Mouse (Mus musculus) heart, embryonic 10.5 days (tissue): ENCODE data around the gene Antxr1. TPM values are rescaled to one million over a fixed set of nuclear protein-coding genes. Genes with fewer than 3 reads are reported as not detected.

Experiments used
- DNase-seq: peaks from one replicate; pipeline ENCODE4 v3.0.0-alpha.2; 2017; ENCODE audit warnings: low spot score
- H3K27ac ChIP-seq: fragments of 300-500 bp; sonication (generic); 2 replicates; pipeline ENCODE4 v1.5.1; 2016; ENCODE audit warnings: mild to moderate bottlenecking
- H3K27me3 ChIP-seq: fragments of 300-500 bp; sonication (generic); 2 replicates; pipeline ENCODE4 v1.6.1; 2016; ENCODE audit warnings: mild to moderate bottlenecking; ENCODE audit not compliant: poor library complexity, insufficient read depth, severe bottlenecking
- H3K36me3 ChIP-seq: fragments of 300-500 bp; sonication (generic); 2 replicates; pipeline ENCODE4 v1.6.1; 2016; ENCODE audit warnings: mild to moderate bottlenecking, moderate library complexity
- H3K4me1 ChIP-seq: fragments of 300-500 bp; sonication (generic); 2 replicates; pipeline ENCODE4 v1.6.1; 2016; ENCODE audit warnings: mild to moderate bottlenecking
- H3K4me3 ChIP-seq: fragments of 300-500 bp; sonication (generic); 2 replicates; pipeline ENCODE4 v1.5.1; 2016; ENCODE audit warnings: mild to moderate bottlenecking, moderate library complexity
- H3K9me3 ChIP-seq: fragments of 300-500 bp; sonication (generic); 2 replicates; pipeline ENCODE4 v1.6.1; 2016; ENCODE audit warnings: mild to moderate bottlenecking, moderate library complexity
- WGBS: fragments of 180-500 bp; shearing (Covaris S2); methylation state at CpG from one replicate; pipeline ENCODE4 v1.1.7; 2016; 5-methylcytosine and 5-hydroxymethylcytosine counted together
- polyA plus RNA-seq: library from polyadenylated mRNA; unstranded; fragments of >200 nt; fragmentation: Nextera tagmentation; extraction: Ambion mirVana; gene quantifications from 2 replicates; pipeline ENCODE4 v1.2.1, GENCODE M21; 2016

Gene Antxr1
- polyA plus RNA-seq, 1 experiment from 2014 or later, result 3.8 TPM

DNA sequence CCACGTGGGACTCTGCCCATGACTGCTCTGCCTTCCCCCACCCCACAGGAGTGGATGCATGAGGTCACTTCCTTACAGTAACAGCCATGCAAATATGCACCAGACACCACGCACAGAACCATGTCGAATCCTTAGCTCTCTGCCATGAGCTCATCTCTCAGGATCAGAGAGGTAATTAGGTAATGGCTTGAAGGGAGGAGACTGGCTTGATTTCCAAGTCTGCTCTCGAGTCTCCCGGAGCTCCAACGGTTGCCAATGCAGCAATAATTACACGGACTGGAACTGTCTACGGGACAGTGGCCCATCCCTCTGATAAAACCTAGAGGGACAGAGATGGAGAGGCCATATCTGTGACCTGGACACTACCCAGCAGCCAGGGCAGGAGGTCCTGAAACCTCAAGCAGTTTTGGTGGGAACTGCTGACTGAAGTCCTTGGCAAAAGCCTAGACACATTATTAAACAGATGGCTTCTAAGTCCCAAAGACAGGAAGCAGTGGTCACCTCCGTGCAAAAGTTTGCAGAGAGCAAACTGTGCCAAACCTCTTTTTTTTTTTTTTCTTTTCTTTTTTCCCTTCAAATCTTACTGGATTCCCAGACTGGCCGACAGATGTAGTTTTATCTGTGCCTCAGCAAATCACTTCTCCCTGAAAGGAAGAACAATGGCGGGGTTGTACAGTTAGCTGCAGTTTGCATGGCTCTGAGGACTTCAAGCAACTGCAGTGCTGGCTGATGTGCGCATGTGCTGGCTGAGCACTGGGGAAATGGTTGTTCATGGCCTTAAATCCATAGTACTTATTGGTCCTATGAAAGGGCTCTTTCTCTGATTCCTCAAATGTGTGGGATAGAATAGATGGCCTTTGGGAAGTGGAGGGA is 174.0 kb downstream of the Antxr1 start:
- 0 out of 2 replicates have a peak, but pooled peaks cover 4% of the 10 kb centered on the region for H3K4me1 ChIP-seq
- H3K9me3 ChIP-seq, result no peaks in the 10 kb centered on the region
- no peak for DNase-seq
- WGBS, result 65% methylated on average over 12 of the region's 12 CpGs
- H3K27me3 ChIP-seq, result no peaks in the 10 kb centered on the region
- no peak overlapping the region for H3K4me3 ChIP-seq
- no peaks in the 10 kb centered on the region for H3K36me3 ChIP-seq
- no peak overlapping the region for H3K27ac ChIP-seq

DNA sequence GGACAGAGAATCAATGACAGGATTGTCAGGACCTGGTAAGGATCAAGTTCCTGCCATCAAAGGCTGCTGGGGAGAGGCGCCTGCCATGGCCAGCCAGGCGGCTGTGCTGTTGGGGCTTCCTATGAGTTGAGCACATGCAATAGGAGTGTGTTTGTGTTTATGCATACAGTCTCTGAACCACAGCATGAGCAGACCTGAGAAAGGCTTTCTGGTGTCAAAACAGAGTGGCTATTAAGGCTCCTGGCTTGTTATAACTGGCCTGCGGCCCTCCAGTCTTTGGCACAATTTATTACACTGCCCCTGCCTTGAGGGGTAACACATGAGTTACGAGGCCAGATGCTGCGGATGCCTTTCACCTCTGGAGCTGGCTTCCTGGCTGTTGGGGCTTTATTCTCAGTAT is 175.4 kb downstream of the Antxr1 start:
- no peaks in the 10 kb centered on the region for H3K27me3 ChIP-seq
- DNase-seq, result no peak
- H3K27ac ChIP-seq, result no peak overlapping the region
- H3K4me1 ChIP-seq, result 0 out of 2 replicates have a peak, but pooled peaks cover 4% of the 10 kb centered on the region
- no peaks in the 10 kb centered on the region for H3K9me3 ChIP-seq
- H3K36me3 ChIP-seq, result no peaks in the 10 kb centered on the region
- 77% methylated on average over 5 of the region's 5 CpGs for WGBS
- no peak overlapping the region for H3K4me3 ChIP-seq

DNA sequence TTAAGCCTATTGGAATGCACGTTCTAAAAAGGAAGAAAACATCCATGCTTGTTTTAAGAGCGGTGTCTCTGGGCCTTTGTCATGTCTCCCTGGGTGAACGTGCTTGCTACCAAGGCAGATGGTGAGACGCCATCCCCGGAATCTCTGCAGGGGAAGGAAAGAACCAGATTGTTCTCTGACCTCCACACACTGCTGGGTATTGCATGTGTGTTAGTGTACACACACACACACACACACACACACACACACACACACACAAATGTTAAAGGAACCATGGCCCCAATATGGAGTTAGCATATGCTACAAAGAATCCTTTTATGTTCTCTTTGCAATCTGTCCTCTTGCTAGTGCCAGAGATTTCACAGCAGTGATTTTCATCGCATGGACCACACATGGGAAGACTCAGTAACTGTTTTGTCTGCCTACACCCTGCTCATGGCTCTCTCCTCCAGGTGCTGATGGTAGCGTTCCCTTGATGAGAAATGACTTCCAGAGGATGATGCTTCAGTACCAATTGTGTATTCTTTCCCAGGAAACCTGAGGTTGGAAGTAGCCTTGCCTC is 177.5 kb downstream of the Antxr1 start:
- H3K4me1 ChIP-seq, result peaks cover 11% of the 10 kb centered on the region; the same call in 1 of the 2 replicates
- no peaks in the 10 kb centered on the region for H3K27me3 ChIP-seq
- no peak for DNase-seq
- 86% methylated on average over 7 of the region's 7 CpGs for WGBS
- no peak overlapping the region for H3K27ac ChIP-seq
- H3K4me3 ChIP-seq, result no peak overlapping the region
- no peaks in the 10 kb centered on the region for H3K36me3 ChIP-seq
- H3K9me3 ChIP-seq, result no peaks in the 10 kb centered on the region

GRCm38 (mm10) chr6:87153836-87154235 is 181.8 kb downstream of the Antxr1 start:
- H3K4me3 ChIP-seq, result no peak overlapping the region
- H3K27me3 ChIP-seq, result no peaks in the 10 kb centered on the region
- H3K27ac ChIP-seq, result 0 out of 2 replicates have a peak overlapping the region, but pooled peaks have one; percentile 7
- 82% methylated on average over 3 of the region's 3 CpGs for WGBS
- H3K36me3 ChIP-seq, result no peaks in the 10 kb centered on the region
- H3K9me3 ChIP-seq, result no peaks in the 10 kb centered on the region
- DNase-seq, result no peak
- peaks cover 18% of the 10 kb centered on the region for H3K4me1 ChIP-seq

DNA sequence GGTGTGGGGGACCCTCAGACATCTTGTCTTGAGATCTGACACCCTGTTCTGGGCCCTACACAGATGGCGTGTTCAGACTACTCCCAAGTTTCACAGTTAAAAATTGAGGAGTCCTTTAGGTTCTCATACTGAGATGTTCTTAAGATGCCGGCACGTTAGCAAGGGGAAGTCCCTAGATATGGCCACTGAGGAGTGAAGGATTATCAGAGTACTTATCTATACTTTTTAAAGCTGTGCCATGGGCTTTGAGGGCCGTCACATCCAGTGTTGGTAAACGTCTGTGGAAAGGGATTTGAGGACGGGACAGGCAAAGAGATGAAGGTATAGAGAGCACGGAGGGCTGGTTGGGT is 182.4 kb downstream of the Antxr1 start:
- 61% methylated on average over 7 of the region's 7 CpGs for WGBS
- H3K27ac ChIP-seq, result peak overlapping the region; percentile 76; the same call in 1 of the 2 replicates

DNA sequence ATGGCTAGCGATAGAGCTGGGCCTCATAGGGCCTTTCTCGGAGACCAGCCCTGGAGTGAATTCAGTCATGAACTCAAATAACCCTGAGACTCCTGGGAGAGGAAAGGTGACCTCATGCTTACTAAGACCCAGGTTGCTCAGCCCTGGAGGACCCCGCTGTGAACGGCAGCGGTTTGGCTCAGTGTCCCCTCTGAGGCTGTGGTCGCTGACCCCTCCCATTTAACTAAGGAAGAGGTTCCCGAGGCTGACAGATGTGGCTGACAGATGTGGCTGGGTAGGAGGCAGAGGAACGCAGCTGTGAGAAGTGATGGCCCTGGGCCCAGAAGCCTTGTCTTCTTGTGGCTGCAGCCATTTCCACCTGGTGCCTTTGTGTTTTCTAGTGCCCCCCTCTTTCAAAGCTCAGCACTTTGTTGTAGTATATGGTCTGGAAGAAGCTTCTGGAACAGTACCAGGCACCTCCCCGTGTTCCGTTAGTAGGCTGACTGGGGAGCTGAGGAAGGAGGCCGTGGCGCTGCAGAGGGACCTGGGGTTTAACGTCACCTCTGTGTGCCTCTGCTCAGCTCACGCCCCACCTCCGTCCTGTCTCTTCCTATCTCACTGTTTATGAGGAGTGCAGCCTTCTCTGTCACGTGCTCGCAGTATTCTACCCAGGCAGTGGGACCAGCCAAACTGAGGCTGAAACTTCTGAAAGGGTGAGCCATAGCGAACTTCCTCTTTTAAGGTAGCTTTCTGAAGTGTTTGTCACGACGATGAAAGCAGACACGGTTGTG is 183.0 kb downstream of the Antxr1 start:
- no peaks in the 10 kb centered on the region for H3K36me3 ChIP-seq
- no peaks in the 10 kb centered on the region for H3K9me3 ChIP-seq
- DNase-seq, result peak; percentile 78
- H3K27me3 ChIP-seq, result no peaks in the 10 kb centered on the region
- no peak overlapping the region for H3K4me3 ChIP-seq
- WGBS, result 68% methylated on average over 21 of the region's 21 CpGs
- H3K27ac ChIP-seq, result peak overlapping the region; percentile 76
- peaks cover 18% of the 10 kb centered on the region for H3K4me1 ChIP-seq

More for the DNA sequence above, 182.4 kb downstream of the Antxr1 start:
- Histone ChIP-seq H3K9me3 (no peaks in the 10 kb centered on the region), H3K36me3 (no peaks in the 10 kb centered on the region), H3K4me3 (no peak overlapping the region), H3K27me3 (no peaks in the 10 kb centered on the region), H3K4me1 (peaks cover 18% of the 10 kb centered on the region)
- DNase-seq, result no peak

GRCm38 (mm10) chr6:87151427-87151826 is 184.2 kb downstream of the Antxr1 start:
- H3K4me1 ChIP-seq, result peaks cover 18% of the 10 kb centered on the region
- no peaks in the 10 kb centered on the region for H3K36me3 ChIP-seq
- H3K27ac ChIP-seq, result no peak overlapping the region
- H3K27me3 ChIP-seq, result no peaks in the 10 kb centered on the region
- no peaks in the 10 kb centered on the region for H3K9me3 ChIP-seq
- no peak for DNase-seq
- no peak overlapping the region for H3K4me3 ChIP-seq
- WGBS, result 89% methylated on average over 8 of the region's 8 CpGs

GRCm38 (mm10) chr6:87150471-87150870 is 185.2 kb downstream of the Antxr1 start:
- Histone ChIP-seq H3K27me3 (no peaks in the 10 kb centered on the region), H3K4me3 (no peak overlapping the region), H3K4me1 (peaks cover 18% of the 10 kb centered on the region), H3K27ac (no peak overlapping the region), H3K9me3 (no peaks in the 10 kb centered on the region), H3K36me3 (no peaks in the 10 kb centered on the region)
- whole genome bisulfite sequencing, result 67% methylated on average over 7 of the region's 7 CpGs
- DNase-seq, result no peak

DNA sequence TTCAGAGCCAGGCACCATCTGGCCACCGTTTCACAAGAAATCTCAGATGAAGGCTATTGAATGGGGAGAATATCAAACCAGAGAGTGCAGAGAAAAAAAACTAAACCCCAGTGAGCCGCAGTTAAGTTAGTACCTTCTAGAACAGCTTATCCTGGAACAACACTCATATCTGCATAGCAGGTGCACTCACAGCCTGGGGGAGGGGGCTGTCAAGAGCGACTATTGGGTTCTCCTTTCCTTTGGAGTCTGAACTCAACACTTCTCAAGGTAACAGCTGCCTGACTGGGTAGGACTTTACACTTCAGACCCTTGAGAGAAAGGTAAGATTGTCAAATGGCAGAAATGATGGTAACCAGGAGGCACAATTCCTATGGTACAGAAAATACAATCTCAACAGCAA is 187.7 kb downstream of the Antxr1 start:
- Histone ChIP-seq H3K4me3 (no peak overlapping the region), H3K9me3 (no peaks in the 10 kb centered on the region), H3K27me3 (no peaks in the 10 kb centered on the region), H3K27ac (no peak overlapping the region), H3K4me1 (peaks cover 9% of the 10 kb centered on the region), H3K36me3 (no peaks in the 10 kb centered on the region)
- DNase-seq, result no peak
- 72% methylated on average over 3 of the region's 3 CpGs for WGBS

DNA sequence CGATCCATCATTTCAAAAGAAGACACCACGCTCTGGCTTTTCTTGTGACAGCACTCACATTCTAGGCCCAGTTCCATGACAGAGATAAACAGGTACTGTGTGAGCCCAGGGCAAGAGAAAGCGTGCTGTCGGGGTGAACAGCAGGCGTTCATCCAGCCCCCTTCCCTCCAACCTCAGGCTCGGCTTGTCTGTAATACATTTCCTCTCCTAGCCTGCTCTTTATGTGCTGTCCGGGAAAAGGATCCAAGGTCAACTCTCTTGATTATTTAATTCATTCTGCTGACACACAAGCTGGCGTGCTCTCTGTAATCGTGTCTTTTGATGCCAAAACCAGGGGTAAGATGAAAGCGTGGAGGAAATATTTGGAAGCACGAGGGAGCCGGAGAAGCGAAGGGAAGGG is 192.0 kb downstream of the Antxr1 start:
- H3K27me3 ChIP-seq, result no peaks in the 10 kb centered on the region
- H3K27ac ChIP-seq, result no peak overlapping the region

DNA sequence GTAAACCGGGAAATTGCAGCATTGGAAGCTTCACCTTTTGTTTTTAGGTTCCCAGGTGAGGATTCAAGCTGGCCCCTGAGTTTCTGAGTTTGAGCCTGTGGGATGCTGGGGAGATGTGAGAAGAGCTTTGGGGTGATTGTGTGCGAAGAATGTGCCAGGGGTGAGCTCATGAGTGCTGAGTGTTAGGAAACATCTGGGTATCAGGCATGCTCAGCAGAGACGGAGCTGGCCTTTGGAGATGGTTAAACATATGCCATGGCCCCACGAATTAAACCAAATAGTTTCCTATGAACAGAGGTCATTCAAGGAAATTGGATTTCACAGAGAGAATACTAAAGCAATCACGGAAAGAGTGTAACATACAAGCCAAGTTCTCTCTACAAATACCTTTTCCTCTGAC is 193.4 kb downstream of the Antxr1 start:
- H3K9me3 ChIP-seq, result no peaks in the 10 kb centered on the region
- no peaks in the 10 kb centered on the region for H3K36me3 ChIP-seq
- H3K27me3 ChIP-seq, result no peaks in the 10 kb centered on the region
- 71% methylated on average over 5 of the region's 5 CpGs for WGBS
- no peak overlapping the region for H3K4me3 ChIP-seq
- H3K4me1 ChIP-seq, result peaks cover 9% of the 10 kb centered on the region
- H3K27ac ChIP-seq, result no peak overlapping the region
- DNase-seq, result no peak

More for the DNA sequence above, 192.0 kb downstream of the Antxr1 start:
- peaks cover 9% of the 10 kb centered on the region for H3K4me1 ChIP-seq
- WGBS, result 83% methylated on average over 13 of the region's 13 CpGs
- no peaks in the 10 kb centered on the region for H3K9me3 ChIP-seq
- no peak overlapping the region for H3K4me3 ChIP-seq
- no peak for DNase-seq
- H3K36me3 ChIP-seq, result no peaks in the 10 kb centered on the region

DNA sequence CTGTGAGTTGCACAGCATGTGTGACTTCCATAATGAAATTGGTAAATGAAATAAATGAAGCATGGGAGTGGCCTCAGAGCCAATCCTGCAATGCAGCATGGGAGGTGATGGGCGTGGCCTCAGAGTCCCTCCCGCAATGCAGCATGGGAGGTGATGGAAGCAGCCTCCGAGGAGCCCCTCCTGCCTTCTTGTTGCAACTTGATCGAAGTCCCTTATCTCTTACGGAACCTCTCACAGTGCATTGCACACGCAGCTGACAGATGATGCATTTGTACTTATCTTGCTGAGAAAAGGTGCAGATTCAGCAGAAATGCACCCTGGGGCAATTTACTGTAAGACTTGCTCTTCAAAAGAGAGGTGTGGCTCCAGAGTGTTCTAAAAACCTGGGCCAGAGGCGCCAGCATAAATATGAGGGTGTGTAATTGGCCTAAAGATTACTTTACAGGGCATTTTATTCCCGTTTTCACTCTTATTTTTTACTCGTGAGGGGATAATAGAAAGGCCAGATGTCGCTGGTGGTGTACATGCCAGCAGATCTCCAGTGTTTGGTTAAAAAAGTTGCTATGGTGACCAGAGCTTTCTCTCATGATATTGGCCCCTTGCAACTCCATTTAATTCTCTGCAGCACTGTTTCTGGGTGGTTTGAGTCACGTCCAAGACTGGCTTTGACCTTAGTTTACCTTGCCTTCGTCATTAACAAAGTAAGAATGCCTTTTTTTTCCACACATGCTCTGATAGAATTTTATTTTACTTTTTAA is 195.6 kb downstream of the Antxr1 start:
- WGBS, result 77% methylated on average over 12 of the region's 12 CpGs
- no peaks in the 10 kb centered on the region for H3K9me3 ChIP-seq
- H3K36me3 ChIP-seq, result peaks cover 4% of the 10 kb centered on the region; the same call in 1 of the 2 replicates
- no peak overlapping the region for H3K4me3 ChIP-seq
- H3K4me1 ChIP-seq, result peaks cover 9% of the 10 kb centered on the region
- no peak for DNase-seq
- no peaks in the 10 kb centered on the region for H3K27me3 ChIP-seq
- H3K27ac ChIP-seq, result no peak overlapping the region
